Mouse (Mus musculus): ENCODE measurements around the gene Gpr62.

- TF ChIP-seq POLR2A (IDR thresholded peaks at IDR 0.05; ENCODE audit: borderline replicate concordance, extremely low read depth, low read depth, low read length) (no peak), CTCF (IDR thresholded peaks at IDR 0.05; ENCODE audit: insufficient read depth, low read length) (no peak)
Measured at GRCm38 (mm10) chr9:106417841-106418625, 47.7 kb downstream of the Gpr62 start.

Data from lung, adult 2 months (tissue).